In genomic region chr3:106962466-106962865, GRCm38 (mm10) we compare ENCODE assay signal across 11 mouse cellular contexts.
DNase-seq lines count a peak whose midpoint lies in the region; ATAC-seq lines count a peak whose summit lies in the region.
"Had no signal": no experiment of that assay in that cellular context is flagged by ENCODE, and none has a peak within 500 bp of the region (broad histone marks: within the 10 kb centered on the region; RNA-seq: fewer than 3 reads in every experiment).

No protein-coding gene starts in this region.

- no peak overlapping the region for H3K4me2 ChIP-seq in intestine, embryonic 16.5 days (ENCODE audit: low read depth, low read length)
- H3K4me2 ChIP-seq: heart, embryonic 12.5 days; limb, embryonic 15.5 days had no signal

- no peak overlapping the region for H3K4me3 ChIP-seq in embryonic facial prominence, embryonic 10.5 days
- no peak overlapping the region for H3K4me3 ChIP-seq in intestine, embryonic 16.5 days (ENCODE audit: low read length)
- H3K4me3 ChIP-seq: erythroblast, embryonic 14.5 days; heart, embryonic 12.5 days; limb, embryonic 15.5 days had no signal

- peak; percentile 66 for DNase-seq in CD4-positive, CD25-positive, alpha-beta regulatory T cell, adult 2 months (ENCODE audit: low read depth, low spot score)
- peak; percentile 14 for DNase-seq in lung, postnatal 14 days
- DNase-seq in lung, adult 18-20 months: no peak
- DNase-seq in embryonic facial prominence, embryonic 10.5 days (ENCODE audit: low spot score): peak; percentile 42
- peak; percentile 60 for DNase-seq in thymus, postnatal 0 days (ENCODE audit: low spot score)
- DNase-seq in gastrocnemius, postnatal 25 days: no peak

- no peak overlapping the region for H3K27ac ChIP-seq in embryonic facial prominence, embryonic 10.5 days (replicated peaks)
- no peak overlapping the region for H3K27ac ChIP-seq in intestine, embryonic 16.5 days (ENCODE audit: low read length)
- H3K27ac ChIP-seq: limb, embryonic 15.5 days had no signal

- no peak overlapping the region for H3K9ac ChIP-seq in intestine, embryonic 16.5 days (ENCODE audit: low read depth, low read length)
- H3K9ac ChIP-seq: heart, embryonic 12.5 days; limb, embryonic 15.5 days had no signal

- H3K4me1 ChIP-seq in embryonic facial prominence, embryonic 10.5 days: no peaks in the 10 kb centered on the region
- H3K4me1 ChIP-seq in intestine, embryonic 16.5 days (ENCODE audit: control insufficient read depth, insufficient read depth, low read length): no peaks in the 10 kb centered on the region
- H3K4me1 ChIP-seq: heart, embryonic 12.5 days; limb, embryonic 15.5 days had no signal

- no peaks in the 10 kb centered on the region for H3K36me3 ChIP-seq in embryonic facial prominence, embryonic 10.5 days (replicated peaks)
- no peaks in the 10 kb centered on the region for H3K36me3 ChIP-seq in intestine, embryonic 16.5 days (ENCODE audit: control insufficient read depth, insufficient read depth, low read length)
- H3K36me3 ChIP-seq: heart, embryonic 12.5 days; limb, embryonic 15.5 days had no signal

- ATAC-seq in CD4-positive, CD25-positive, alpha-beta regulatory T cell, adult 4 months: no peak
- ATAC-seq in intestine, embryonic 16.5 days: no peak

- no peaks in the 10 kb centered on the region for H3K9me3 ChIP-seq in embryonic facial prominence, embryonic 10.5 days
- no peaks in the 10 kb centered on the region for H3K9me3 ChIP-seq in intestine, embryonic 16.5 days (ENCODE audit: control insufficient read depth, low read length)
- H3K9me3 ChIP-seq: heart, embryonic 12.5 days; limb, embryonic 15.5 days had no signal

- H3K27me3 ChIP-seq in embryonic facial prominence, embryonic 10.5 days (replicated peaks; ENCODE audit: low read depth, poor library complexity, severe bottlenecking): no peaks in the 10 kb centered on the region
- no peaks in the 10 kb centered on the region for H3K27me3 ChIP-seq in intestine, embryonic 16.5 days (replicated peaks; ENCODE audit: control insufficient read depth, insufficient read depth, low read length)
- H3K27me3 ChIP-seq: heart, embryonic 12.5 days; limb, embryonic 15.5 days had no signal

- WGBS in embryonic facial prominence, embryonic 10.5 days: 47% methylated on average over 2 of the region's 2 CpGs
- WGBS in intestine, embryonic 16.5 days: 47% methylated on average over 2 of the region's 2 CpGs

Comparison
In these comparisons a context has a peak if more than half of its experiments do, and no peak if none do; other contexts are left out.
1. DNase-seq: peak in CD4-positive, CD25-positive, alpha-beta regulatory T cell, adult 2 months (single experiment), lung, postnatal 14 days (single experiment), embryonic facial prominence, embryonic 10.5 days (single experiment) and thymus, postnatal 0 days (single experiment); none in lung, adult 18-20 months (0 of 2) and gastrocnemius, postnatal 25 days (single experiment).